Mouse (Mus musculus): ENCODE measurements around the gene Dlec1. TPM values are rescaled to one million over a fixed set of nuclear protein-coding genes. Genes with fewer than 3 reads are reported as not detected.

Dlec1 gene
- polyA plus RNA-seq (2016; fragmentation: Nextera tagmentation; extraction: Ambion mirVana): 0.79 and 1.0 TPM in 2 replicates

- H3K27me3 ChIP-seq: peaks cover 24% of the 10 kb centered on the region
- peak; percentile 86 for ATAC-seq (ENCODE audit: low FRiP score)
- no peak within 1 kb of the TSS for H3K27ac ChIP-seq
- peak within 1 kb of the TSS; percentile 63 for H3K4me3 ChIP-seq (replicated peaks)
- H3K4me2 ChIP-seq: peak within 1 kb of the TSS; percentile 84
- WGBS: 3% methylated on average over 44 of the region's 44 CpGs
- H3K9ac ChIP-seq: peak within 1 kb of the TSS; percentile 55
- no peaks in the 10 kb centered on the region for H3K36me3 ChIP-seq (replicated peaks)
- peaks cover 14% of the 10 kb centered on the region for H3K4me1 ChIP-seq
- H3K9me3 ChIP-seq: no peaks in the 10 kb centered on the region
Observed at GRCm38 (mm10) chr9:119101992-119102782, at the start of gene Dlec1. Dlec1 (plus strand) TSS chr9:119102478.

DNA sequence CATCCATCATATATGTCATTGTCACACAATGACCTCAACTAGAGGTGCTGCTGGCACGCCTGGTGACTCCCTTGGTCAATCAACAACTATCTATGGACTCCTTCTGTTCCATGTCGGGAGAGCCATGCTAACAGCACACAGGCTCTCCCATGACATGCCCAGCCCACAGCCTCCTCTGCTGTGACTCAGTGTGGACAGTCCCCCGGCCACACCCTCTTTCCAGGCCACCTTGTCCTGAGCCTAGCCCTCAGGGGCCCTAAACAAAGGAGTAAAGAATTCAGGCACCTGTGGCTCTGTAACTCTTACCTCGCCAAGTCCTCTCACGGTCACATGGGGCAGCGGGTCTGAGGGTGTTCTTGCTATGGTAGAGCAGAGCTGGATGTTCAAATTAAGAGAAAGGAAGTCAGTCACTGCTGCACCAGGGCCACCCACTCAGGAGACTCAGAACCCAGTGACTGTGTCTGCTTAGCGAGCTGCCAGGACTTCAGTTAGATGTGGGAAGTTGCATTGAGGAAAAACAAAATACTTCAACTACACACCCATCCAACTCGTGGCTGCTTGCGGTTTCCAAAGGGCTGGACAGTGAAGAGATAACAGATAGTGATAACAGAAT lies 48.2 kb upstream of the Dlec1 start:
- H3K4me1 ChIP-seq: peaks cover 16% of the 10 kb centered on the region
- H3K9me3 ChIP-seq: no peaks in the 10 kb centered on the region
- ATAC-seq (ENCODE audit: low FRiP score): no peak
- peaks cover 30% of the 10 kb centered on the region for H3K27me3 ChIP-seq
- no peaks in the 10 kb centered on the region for H3K36me3 ChIP-seq (replicated peaks)
- no peak overlapping the region for H3K9ac ChIP-seq
- no peak overlapping the region for H3K4me3 ChIP-seq (replicated peaks)
- H3K27ac ChIP-seq: no peak overlapping the region
- 76% methylated on average over 9 of the region's 9 CpGs for WGBS
- no peak overlapping the region for H3K4me2 ChIP-seq

DNA sequence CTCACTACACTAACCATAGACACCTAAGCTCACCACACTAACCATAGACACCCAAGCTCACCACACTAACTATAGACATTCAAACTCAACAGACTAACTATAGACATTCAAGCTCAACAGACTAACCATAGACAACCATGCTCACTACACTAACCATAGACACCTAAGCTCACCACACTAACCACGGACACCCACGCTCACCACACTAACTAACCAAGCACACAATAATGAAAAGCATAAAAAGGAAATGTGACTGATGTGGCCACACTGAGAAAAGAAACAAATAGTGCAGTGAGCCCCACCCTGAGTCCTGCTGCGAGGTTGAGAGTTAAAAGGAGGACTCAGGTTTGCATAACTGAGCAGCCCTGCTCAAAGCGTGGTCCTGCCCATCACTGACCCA lies 46.9 kb upstream of the Dlec1 start:
- ATAC-seq (ENCODE audit: low FRiP score): no peak
- 87% methylated on average over 4 of the region's 4 CpGs for WGBS
- H3K27me3 ChIP-seq: peaks cover 30% of the 10 kb centered on the region

GRCm38 (mm10) chr9:119058245-119058644 lies 44.0 kb upstream of the Dlec1 start:
- H3K27me3 ChIP-seq: peaks cover 18% of the 10 kb centered on the region
- no peak overlapping the region for H3K9ac ChIP-seq
- H3K9me3 ChIP-seq: no peaks in the 10 kb centered on the region
- H3K4me2 ChIP-seq: no peak overlapping the region
- peaks cover 3% of the 10 kb centered on the region for H3K4me1 ChIP-seq
- no peak overlapping the region for H3K4me3 ChIP-seq (replicated peaks)
- WGBS: 84% methylated on average over 7 of the region's 7 CpGs
- no peaks in the 10 kb centered on the region for H3K36me3 ChIP-seq (replicated peaks)
- ATAC-seq (ENCODE audit: low FRiP score): no peak
- no peak overlapping the region for H3K27ac ChIP-seq

More for the DNA sequence above, 46.9 kb upstream of the Dlec1 start:
- Histone ChIP-seq H3K4me2 (no peak overlapping the region), H3K4me3 (replicated peaks) (no peak overlapping the region), H3K9me3 (no peaks in the 10 kb centered on the region), H3K27ac (no peak overlapping the region), H3K36me3 (replicated peaks) (no peaks in the 10 kb centered on the region), H3K9ac (no peak overlapping the region), H3K4me1 (peaks cover 16% of the 10 kb centered on the region)

DNA sequence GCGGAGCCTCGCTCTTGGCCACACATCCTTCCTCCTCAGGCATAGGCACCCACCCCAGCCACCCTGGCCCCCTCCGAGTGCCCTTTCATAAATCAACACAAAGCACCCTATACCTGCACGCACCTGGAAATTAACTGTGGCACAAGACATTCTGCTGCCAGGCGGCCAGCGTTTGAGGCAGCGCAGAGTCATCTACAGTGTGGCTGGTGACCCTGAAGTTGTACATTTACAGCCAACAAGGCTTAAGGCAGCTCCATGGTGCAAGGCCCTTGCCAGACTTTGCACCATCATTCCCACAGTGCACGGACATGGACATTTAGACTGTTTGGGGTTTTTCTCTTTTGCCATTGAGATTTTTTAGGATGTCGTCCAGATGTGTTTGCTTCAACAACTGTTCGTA lies 41.6 kb upstream of the Dlec1 start:
- 92% methylated on average over 10 of the region's 10 CpGs for WGBS
- H3K9me3 ChIP-seq: no peaks in the 10 kb centered on the region
- no peak overlapping the region for H3K27ac ChIP-seq
- H3K4me2 ChIP-seq: no peak overlapping the region
- H3K4me1 ChIP-seq: no peaks in the 10 kb centered on the region
- no peak overlapping the region for H3K4me3 ChIP-seq (replicated peaks)
- no peaks in the 10 kb centered on the region for H3K36me3 ChIP-seq (replicated peaks)
- ATAC-seq (ENCODE audit: low FRiP score): no peak
- peaks cover 10% of the 10 kb centered on the region; the same call in 1 of the 2 replicates for H3K27me3 ChIP-seq
- no peak overlapping the region for H3K9ac ChIP-seq

GRCm38 (mm10) chr9:119063036-119063644 lies 39.1 kb upstream of the Dlec1 start:
- Histone ChIP-seq H3K27ac (no peak overlapping the region), H3K4me2 (no peak overlapping the region), H3K36me3 (replicated peaks) (no peaks in the 10 kb centered on the region), H3K9me3 (no peaks in the 10 kb centered on the region), H3K9ac (no peak overlapping the region), H3K4me3 (replicated peaks) (no peak overlapping the region), H3K27me3 (peaks cover 4% of the 10 kb centered on the region; the same call in 1 of the 2 replicates), H3K4me1 (0 out of 2 replicates have a peak, but pooled peaks cover 2% of the 10 kb centered on the region)
- 27% methylated on average over 19 of the region's 19 CpGs for WGBS
- ATAC-seq (ENCODE audit: low FRiP score): no peak

DNA sequence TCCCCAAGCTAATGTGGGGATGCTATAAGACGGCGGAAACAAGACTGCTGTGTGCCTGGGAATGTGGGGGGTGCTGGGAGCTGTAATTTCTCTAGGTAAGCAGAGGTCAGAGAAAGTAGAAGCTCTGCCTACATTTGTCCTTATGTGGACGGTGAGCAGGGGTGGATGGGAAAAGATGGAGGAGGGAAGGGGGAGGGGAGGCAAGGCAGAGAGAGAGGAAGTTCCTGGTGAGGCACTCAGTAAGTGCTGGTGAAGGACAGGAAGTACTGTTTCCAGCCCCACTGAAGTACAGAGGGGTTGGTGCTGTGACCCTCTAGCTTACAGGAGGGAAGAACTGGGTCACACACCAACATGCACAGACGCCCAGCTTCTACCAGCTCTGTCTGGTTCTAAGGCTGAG lies 38.0 kb upstream of the Dlec1 start:
- Histone ChIP-seq H3K27ac (no peak overlapping the region), H3K9ac (no peak overlapping the region), H3K4me1 (0 out of 2 replicates have a peak, but pooled peaks cover 2% of the 10 kb centered on the region), H3K9me3 (no peaks in the 10 kb centered on the region), H3K36me3 (replicated peaks) (no peaks in the 10 kb centered on the region), H3K27me3 (peaks cover 4% of the 10 kb centered on the region; the same call in 1 of the 2 replicates), H3K4me2 (no peak overlapping the region), H3K4me3 (replicated peaks) (no peak overlapping the region)
- no peak for ATAC-seq (ENCODE audit: low FRiP score)
- 76% methylated on average over 4 of the region's 4 CpGs for WGBS

- ATAC-seq (ENCODE audit: low FRiP score): peak; percentile 55; the same call in 1 of the 2 replicates
- 8% methylated on average over 6 of the region's 6 CpGs for WGBS
Observed at GRCm38 (mm10) chr9:119067601-119068000, 34.7 kb upstream of the Dlec1 start.

DNA sequence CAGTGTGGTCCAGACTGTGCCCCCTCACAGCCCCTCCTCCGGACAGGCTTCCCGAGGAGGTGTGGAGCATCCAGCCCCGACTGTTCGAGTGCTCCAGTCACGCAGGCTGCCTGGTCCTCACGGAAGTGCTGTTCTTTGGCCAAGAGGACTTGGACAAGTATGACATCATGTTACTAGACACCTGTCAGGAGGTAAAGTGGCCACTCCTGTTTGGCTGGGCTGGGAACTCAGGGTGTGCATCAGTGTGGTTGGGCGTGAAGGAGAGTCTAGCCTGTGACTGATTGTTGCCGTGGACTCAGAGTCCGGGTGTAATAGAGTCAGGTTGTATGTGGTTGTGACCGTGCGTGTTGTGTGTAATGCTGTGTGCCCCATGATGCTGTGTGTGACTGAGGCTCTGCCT lies 34.0 kb upstream of the Dlec1 start:
- Histone ChIP-seq H3K27ac (no peak overlapping the region), H3K4me2 (no peak overlapping the region), H3K36me3 (replicated peaks) (0 out of 2 replicates have a peak, but pooled peaks cover 3% of the 10 kb centered on the region), H3K9ac (no peak overlapping the region), H3K9me3 (no peaks in the 10 kb centered on the region), H3K4me3 (replicated peaks) (no peak overlapping the region), H3K27me3 (peaks cover 4% of the 10 kb centered on the region; the same call in 1 of the 2 replicates), H3K4me1 (0 out of 2 replicates have a peak, but pooled peaks cover 2% of the 10 kb centered on the region)
- 94% methylated on average over 11 of the region's 11 CpGs for WGBS
- ATAC-seq (ENCODE audit: low FRiP score): no peak

More at GRCm38 (mm10) chr9:119067601-119068000, 34.7 kb upstream of the Dlec1 start:
- Histone ChIP-seq H3K9me3 (no peaks in the 10 kb centered on the region), H3K27me3 (peaks cover 4% of the 10 kb centered on the region; the same call in 1 of the 2 replicates), H3K4me1 (0 out of 2 replicates have a peak, but pooled peaks cover 2% of the 10 kb centered on the region), H3K27ac (no peak overlapping the region), H3K36me3 (replicated peaks) (0 out of 2 replicates have a peak, but pooled peaks cover 3% of the 10 kb centered on the region), H3K4me3 (replicated peaks) (no peak overlapping the region), H3K4me2 (no peak overlapping the region), H3K9ac (no peak overlapping the region)

- Histone ChIP-seq H3K4me1 (0 out of 2 replicates have a peak, but pooled peaks cover 2% of the 10 kb centered on the region), H3K9me3 (no peaks in the 10 kb centered on the region), H3K27me3 (no peaks in the 10 kb centered on the region; the same call in 1 of the 2 replicates), H3K9ac (no peak overlapping the region), H3K4me3 (replicated peaks) (no peak overlapping the region), H3K4me2 (no peak overlapping the region), H3K36me3 (replicated peaks) (0 out of 2 replicates have a peak, but pooled peaks cover 3% of the 10 kb centered on the region), H3K27ac (no peak overlapping the region)
- 88% methylated on average over 13 of the region's 13 CpGs for WGBS
- no peak for ATAC-seq (ENCODE audit: low FRiP score)
Observed at GRCm38 (mm10) chr9:119070173-119070825, 32.0 kb upstream of the Dlec1 start.

GRCm38 (mm10) chr9:119071786-119072185 lies 30.5 kb upstream of the Dlec1 start:
- no peak for ATAC-seq (ENCODE audit: low FRiP score)
- Histone ChIP-seq H3K9me3 (no peaks in the 10 kb centered on the region), H3K4me2 (no peak overlapping the region), H3K4me3 (replicated peaks) (no peak overlapping the region), H3K4me1 (0 out of 2 replicates have a peak, but pooled peaks cover 2% of the 10 kb centered on the region), H3K27ac (no peak overlapping the region), H3K9ac (no peak overlapping the region), H3K27me3 (no peaks in the 10 kb centered on the region), H3K36me3 (replicated peaks) (0 out of 2 replicates have a peak, but pooled peaks cover 3% of the 10 kb centered on the region)
- WGBS: 83% methylated on average over 9 of the region's 9 CpGs

Measured in forebrain, embryonic 12.5 days (tissue).